Mouse (Mus musculus) ES-E14 (cell line): Measurements from ENCODE around the gene Xaf1.

Experiments used
- HCFC1 ChIP-seq: IDR thresholded peaks from 2 replicates; pipeline ENCODE4 v1.6.1; 2012; ENCODE audit warnings: low read length, inconsistent platforms, borderline replicate concordance; ENCODE audit not compliant: insufficient read depth
- MAFK ChIP-seq: IDR thresholded peaks from 2 replicates; pipeline ENCODE4 v1.6.1; 2014; ENCODE audit warnings: mild to moderate bottlenecking, low read depth, low read length, inconsistent platforms; ENCODE audit not compliant: insufficient read depth

- no peak for TF ChIP-seq HCFC1
- TF ChIP-seq MAFK: no peak
These were observed 47.1 kb downstream of the Xaf1 start for GRCm38 (mm10) chr11:72348563-72348962.
